Mouse (Mus musculus): ENCODE measurements around the gene Speer4e.
"Not testable (repeated sequence)": the region's sequence is repeated elsewhere in the genome, so short reads cannot be mapped to it uniquely, and the experiment has no call there.

The Speer4e gene

GRCm38 (mm10) chr5:14938329-14938728 lies at the start of gene Speer4e:
Gene Speer4e (minus strand): TSS chr5:14938429.
- not testable (repeated sequence) for DNase-seq (ENCODE audit: low read depth in 1 of 2, low spot score in 2 of 2)

GRCm38 (mm10) chr5:14986649-14987387 lies 48.6 kb upstream of the Speer4e start:
- not testable (repeated sequence) for DNase-seq (ENCODE audit: low read depth in 1 of 2, low spot score in 2 of 2)

- not testable (repeated sequence) for DNase-seq (ENCODE audit: low read depth in 1 of 2, low spot score in 2 of 2)
Observed at GRCm38 (mm10) chr5:14978835-14979234, 40.6 kb upstream of the Speer4e start, which contains the start of gene Gm10354. Gene Gm10354 (minus strand): TSS chr5:14978935.

- not testable (repeated sequence) for DNase-seq (ENCODE audit: low read depth in 1 of 2, low spot score in 2 of 2)
Observed at GRCm38 (mm10) chr5:14977368-14977767, 39.1 kb upstream of the Speer4e start.

- DNase-seq (ENCODE audit: low read depth in 1 of 2, low spot score in 2 of 2), result not testable (repeated sequence)
Observed at GRCm38 (mm10) chr5:14975294-14975693, 37.1 kb upstream of the Speer4e start.

- DNase-seq (ENCODE audit: low read depth in 1 of 2, low spot score in 2 of 2), result not testable (repeated sequence)
Observed at GRCm38 (mm10) chr5:14972841-14973240, 34.6 kb upstream of the Speer4e start.

GRCm38 (mm10) chr5:14963821-14964220 lies 25.6 kb upstream of the Speer4e start:
- not testable (repeated sequence) for DNase-seq (ENCODE audit: low read depth in 1 of 2, low spot score in 2 of 2)

- DNase-seq (ENCODE audit: low read depth in 1 of 2, low spot score in 2 of 2), result not testable (repeated sequence)
Observed at GRCm38 (mm10) chr5:14961502-14961901, 23.3 kb upstream of the Speer4e start.

- DNase-seq (ENCODE audit: low read depth in 1 of 2, low spot score in 2 of 2), result not testable (repeated sequence)
Observed at GRCm38 (mm10) chr5:14955928-14956706, 17.9 kb upstream of the Speer4e start.

GRCm38 (mm10) chr5:14953587-14953986 lies 15.4 kb upstream of the Speer4e start:
- not testable (repeated sequence) for DNase-seq (ENCODE audit: low read depth in 1 of 2, low spot score in 2 of 2)

- DNase-seq (ENCODE audit: low read depth in 1 of 2, low spot score in 2 of 2), result not testable (repeated sequence)
Observed at GRCm38 (mm10) chr5:14952749-14953148, 14.5 kb upstream of the Speer4e start.

GRCm38 (mm10) chr5:14951822-14952221 lies 13.6 kb upstream of the Speer4e start:
- not testable (repeated sequence) for DNase-seq (ENCODE audit: low read depth in 1 of 2, low spot score in 2 of 2)

GRCm38 (mm10) chr5:14947482-14948198 lies 9.4 kb upstream of the Speer4e start:
- DNase-seq (ENCODE audit: low read depth in 1 of 2, low spot score in 2 of 2), result not testable (repeated sequence)

GRCm38 (mm10) chr5:14945524-14945923 lies 7.3 kb upstream of the Speer4e start:
- DNase-seq (ENCODE audit: low read depth in 1 of 2, low spot score in 2 of 2), result not testable (repeated sequence)

GRCm38 (mm10) chr5:14941043-14941442 lies 2.8 kb upstream of the Speer4e start:
- DNase-seq (ENCODE audit: low read depth in 1 of 2, low spot score in 2 of 2), result not testable (repeated sequence)

- DNase-seq (ENCODE audit: low read depth in 1 of 2, low spot score in 2 of 2), result not testable (repeated sequence)
Observed at GRCm38 (mm10) chr5:14933721-14934120, 4.5 kb downstream of the Speer4e start.

GRCm38 (mm10) chr5:14927047-14927446 lies 11.2 kb downstream of the Speer4e start:
- not testable (repeated sequence) for DNase-seq (ENCODE audit: low read depth in 1 of 2, low spot score in 2 of 2)

GRCm38 (mm10) chr5:14914799-14915198 lies 23.4 kb downstream of the Speer4e start, which contains the start of gene Gm9758:
Gene Gm9758 (minus strand): TSS chr5:14914899.
- not testable (repeated sequence) for DNase-seq (ENCODE audit: low read depth in 1 of 2, low spot score in 2 of 2)

- not testable (repeated sequence) for DNase-seq (ENCODE audit: low read depth in 1 of 2, low spot score in 2 of 2)
Observed at GRCm38 (mm10) chr5:14914361-14914760, 23.9 kb downstream of the Speer4e start.

- DNase-seq (ENCODE audit: low read depth in 1 of 2, low spot score in 2 of 2), result not testable (repeated sequence)
Observed at GRCm38 (mm10) chr5:14903539-14903938, 34.7 kb downstream of the Speer4e start.

GRCm38 (mm10) chr5:14892242-14892641 lies 46.0 kb downstream of the Speer4e start:
- no peak for DNase-seq (ENCODE audit: low read depth in 1 of 2, low spot score in 2 of 2)
